Mouse (Mus musculus): Measurements from ENCODE around the gene Rdh8. TPM values are rescaled to one million over a fixed set of nuclear protein-coding genes. Genes with fewer than 3 reads are reported as not detected.
"Not testable (repeated sequence)": the region's sequence is repeated elsewhere in the genome, so short reads cannot be mapped to it uniquely, and the experiment has no call there.

Gene Rdh8
- total RNA-seq, 4 experiments from 2014 or later, result not detected

DNA sequence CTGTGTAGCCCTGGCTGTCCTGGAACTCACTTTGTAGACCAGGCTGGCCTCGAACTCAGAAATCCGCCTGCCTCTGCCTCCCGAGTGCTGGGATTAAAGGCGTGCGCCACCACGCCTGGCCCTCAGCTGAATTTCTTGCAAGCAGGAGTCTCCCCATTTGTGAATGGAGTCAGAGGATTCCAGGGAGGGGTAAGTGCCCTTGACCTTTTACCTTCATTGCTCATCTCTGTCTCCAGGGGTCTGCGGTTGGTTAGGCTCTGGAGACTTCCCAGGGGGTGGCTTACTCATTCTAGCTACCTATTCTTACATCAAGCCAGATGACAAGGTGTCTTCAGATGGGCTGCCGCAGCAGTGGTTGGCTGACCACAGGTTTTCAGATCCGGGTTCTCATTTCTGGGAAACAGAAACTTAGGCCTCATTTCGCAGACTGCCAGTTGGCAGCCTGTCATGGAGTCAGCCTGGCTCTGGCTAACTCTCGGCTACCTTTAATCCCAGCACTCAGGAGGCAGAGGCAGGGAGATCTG is 17.2 kb downstream of the Rdh8 start:
- DNase-seq (ENCODE audit: low spot score in 2 of 2), result not testable (repeated sequence)

DNA sequence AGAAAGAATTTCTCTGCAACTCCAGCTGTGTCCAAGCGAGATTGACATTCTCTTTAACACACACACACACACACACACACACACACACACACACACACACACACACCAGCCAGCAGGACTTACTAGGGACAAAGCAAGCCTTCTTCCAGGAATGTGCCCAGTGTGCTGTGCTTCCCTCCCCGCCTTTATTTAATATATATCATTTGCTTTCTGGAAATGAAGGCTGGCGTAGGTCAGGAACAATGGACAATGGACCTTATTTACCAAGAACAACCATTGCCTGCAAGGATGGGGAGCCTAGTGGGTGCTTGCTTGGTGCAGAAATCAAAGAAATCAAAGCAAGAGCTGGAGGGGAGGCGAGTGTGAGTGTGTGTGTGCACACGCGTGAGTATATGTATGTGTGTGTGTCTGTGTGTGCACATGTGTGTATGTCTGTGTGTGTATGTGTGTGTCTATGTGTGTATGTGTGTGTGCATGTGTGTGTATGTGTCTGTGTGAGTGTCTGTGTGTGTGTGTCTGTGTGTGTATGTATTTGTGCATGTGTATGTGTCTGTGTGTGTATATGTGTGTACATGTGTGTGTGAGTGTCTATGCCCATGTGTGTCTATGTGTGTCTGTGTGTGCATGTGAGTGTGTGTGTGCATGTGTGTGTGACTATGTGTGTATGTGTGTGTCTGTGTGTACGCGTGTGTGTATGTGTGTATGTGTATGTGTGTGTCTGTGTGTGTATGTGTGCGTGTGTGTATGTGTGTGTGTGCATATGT is 19.1 kb downstream of the Rdh8 start:
- no peak for DNase-seq (ENCODE audit: low spot score in 2 of 2)

DNA sequence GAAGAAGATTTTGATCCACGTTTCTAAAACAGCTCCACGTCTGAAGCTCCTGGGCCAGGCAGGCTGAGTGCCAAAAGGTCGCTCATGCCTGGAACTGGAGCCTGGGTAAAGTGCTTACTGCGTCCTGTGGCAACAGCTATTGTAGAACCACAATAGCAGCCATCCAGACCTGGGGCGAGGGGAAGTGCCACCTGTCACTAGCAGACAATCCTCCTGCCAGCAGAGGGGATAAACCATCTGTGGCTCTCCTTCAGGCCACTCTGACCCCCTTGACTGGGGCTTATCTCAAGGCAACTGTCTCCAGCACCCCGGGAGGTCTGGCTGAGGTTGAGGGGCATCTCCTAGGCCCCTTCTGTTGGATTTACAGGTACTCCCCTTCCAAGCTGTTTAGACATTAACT is 20.6 kb downstream of the Rdh8 start:
- DNase-seq (ENCODE audit: low spot score in 2 of 2), result no peak

DNA sequence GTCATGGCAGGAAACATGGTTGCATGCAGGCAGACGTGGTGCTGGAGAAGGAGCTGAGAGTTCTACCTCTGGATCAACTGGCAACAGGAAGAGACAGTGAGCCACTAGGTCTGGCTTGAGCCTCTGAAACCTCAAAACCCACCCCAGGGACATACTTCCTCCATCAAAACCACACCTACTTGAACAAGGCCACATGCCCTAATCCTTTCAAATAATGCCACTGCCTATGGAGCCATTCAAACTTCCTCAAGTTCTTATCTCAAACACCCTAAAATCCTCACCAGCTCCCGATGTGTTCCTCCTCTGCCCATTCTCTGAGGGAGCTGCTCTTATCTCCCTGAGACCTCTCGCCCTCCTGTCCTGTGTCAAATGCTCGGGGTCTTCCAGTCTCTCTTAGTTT is 23.9 kb downstream of the Rdh8 start:
- no peak for DNase-seq (ENCODE audit: low spot score in 2 of 2)

DNA sequence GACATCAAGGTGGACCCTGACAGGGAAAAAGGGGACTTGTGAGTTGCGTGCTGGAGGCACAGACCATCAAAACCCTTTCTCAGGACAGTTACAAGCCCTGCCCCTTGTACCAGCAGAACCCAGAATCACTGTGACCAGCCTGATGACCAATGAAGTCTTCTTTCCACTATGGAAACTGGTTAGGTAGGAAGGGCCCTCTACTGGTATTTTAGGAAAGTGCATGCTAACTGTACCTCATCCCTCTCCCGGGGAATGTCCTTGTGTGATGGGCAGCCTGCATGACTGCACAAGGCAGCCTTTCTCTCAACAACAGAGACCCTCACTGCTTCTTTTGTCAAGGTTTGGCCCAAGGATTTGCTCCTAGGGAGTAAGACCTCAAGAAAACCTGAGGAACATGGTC is 24.4 kb downstream of the Rdh8 start:
- no peak for DNase-seq (ENCODE audit: low spot score in 2 of 2)

GRCm38 (mm10) chr9:20850179-20850578 is 31.9 kb downstream of the Rdh8 start:
- DNase-seq (ENCODE audit: low spot score in 2 of 2), result no peak

- DNase-seq (ENCODE audit: low spot score in 2 of 2), result no peak
Measured at GRCm38 (mm10) chr9:20857131-20857530, 38.8 kb downstream of the Rdh8 start.

- no peak for DNase-seq (ENCODE audit: low spot score in 2 of 2)
Measured at GRCm38 (mm10) chr9:20859926-20860325, 41.6 kb downstream of the Rdh8 start.

GRCm38 (mm10) chr9:20861821-20862220 is 43.5 kb downstream of the Rdh8 start:
- no peak for DNase-seq (ENCODE audit: low spot score in 2 of 2)

GRCm38 (mm10) chr9:20862225-20862624 is 43.9 kb downstream of the Rdh8 start:
- DNase-seq (ENCODE audit: low spot score in 2 of 2), result no peak

GRCm38 (mm10) chr9:20866879-20867278 is 48.6 kb downstream of the Rdh8 start:
- no peak for DNase-seq (ENCODE audit: low spot score in 2 of 2)

DNA sequence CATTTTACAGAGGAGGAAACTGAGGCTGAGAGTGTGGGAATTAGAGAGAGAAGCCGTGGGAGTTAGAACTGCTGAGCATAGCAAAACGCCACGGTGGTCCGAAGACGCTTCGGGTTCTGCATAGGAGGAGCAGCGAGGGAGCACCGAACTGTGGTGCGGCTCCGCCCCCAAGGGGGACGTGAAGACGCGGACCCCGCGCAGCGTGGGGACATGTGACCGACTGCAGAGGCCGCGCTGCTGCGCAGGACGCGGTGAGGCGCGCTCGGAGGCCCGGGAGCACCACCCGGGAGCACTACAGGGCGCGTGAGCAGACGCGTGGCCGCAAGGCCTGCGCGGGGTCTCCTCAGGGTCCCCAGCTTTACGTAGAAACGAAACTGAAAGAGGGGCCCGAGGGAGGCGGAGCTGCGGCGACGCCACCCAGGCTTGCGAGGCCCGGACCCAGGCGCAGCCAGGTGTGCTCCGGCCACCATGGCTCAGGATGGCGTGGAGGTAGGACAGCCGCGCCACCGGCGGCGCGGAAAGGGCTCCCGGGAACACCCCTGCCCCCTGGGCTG is 50.2 kb downstream of the Rdh8 start, which contains the start of gene A230050P20Rik:
Gene A230050P20Rik (plus strand): TSS at position 195 of the 554 bp plus-strand sequence.
- peak in 1 of 2 experiments; percentile 88 for DNase-seq (ENCODE audit: low spot score in 2 of 2)

DNA sequence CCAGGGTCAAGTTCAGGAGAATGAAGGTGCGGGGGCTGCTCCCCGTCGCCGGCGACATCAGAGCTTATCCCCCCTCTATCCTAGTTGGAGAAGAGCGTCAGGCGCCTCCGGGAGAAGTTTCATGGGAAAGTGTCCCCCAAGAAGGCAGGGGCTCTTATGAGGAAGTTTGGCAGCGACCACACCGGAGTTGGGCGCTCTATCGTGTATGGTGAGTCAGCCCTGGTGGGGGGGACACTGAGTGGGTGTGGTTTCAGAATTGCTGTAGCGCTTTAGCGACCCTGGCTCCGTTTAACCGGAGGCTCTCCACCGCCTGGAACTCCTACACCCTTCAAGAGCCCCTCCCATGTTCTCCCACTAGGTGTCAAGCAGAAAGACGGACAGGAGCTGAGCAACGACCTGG is 50.9 kb downstream of the Rdh8 start:
- no peak for DNase-seq (ENCODE audit: low spot score in 2 of 2)

- no peak for DNase-seq (ENCODE audit: low spot score in 2 of 2)
Measured at GRCm38 (mm10) chr9:20870211-20871173, 52.2 kb downstream of the Rdh8 start.

GRCm38 (mm10) chr9:20872991-20873390 is 54.7 kb downstream of the Rdh8 start:
- no peak for DNase-seq (ENCODE audit: low spot score in 2 of 2)

GRCm38 (mm10) chr9:20873521-20873920 is 55.2 kb downstream of the Rdh8 start:
- DNase-seq (ENCODE audit: low spot score in 2 of 2), result no peak

- DNase-seq (ENCODE audit: low spot score in 2 of 2), result peak in 1 of 2 experiments; percentile 67
Measured at GRCm38 (mm10) chr9:20875021-20875790, 56.9 kb downstream of the Rdh8 start.
